Mouse (Mus musculus): Measurements from ENCODE around the gene Slc2a9.

- TF ChIP-seq POLR2A (IDR thresholded peaks at IDR 0.05; ENCODE audit: low read depth, low read length) (no peak), CTCF (IDR thresholded peaks at IDR 0.05; ENCODE audit: borderline replicate concordance, insufficient read depth, low read length) (no peak)
Measured at GRCm38 (mm10) chr5:38505435-38505765, 2.5 kb upstream of the Slc2a9 start.
